Mouse (Mus musculus) erythroblast, adult 5-6 weeks (primary cell): ENCODE data around the gene Bahd1. TPM values are rescaled to one million over a fixed set of nuclear protein-coding genes. Genes with fewer than 3 reads are reported as not detected.

Source experiments
- total RNA-seq, 2 experiments: library from RNA; stranded (forward) in 1 of 2; stranded (reverse) in 1 of 2; fragments of 150-400 nt in 1 of 2; fragments of 200-764, 138-1000 nt in 1 of 2; gene quantifications; 2 replicates each; pipeline versions ENCODE4 v1.2.3 to v1.2.4; 2015 to 2017; ENCODE audit warnings: low replicate concordance in 2 of 2

The Bahd1 gene
- total RNA-seq, 2 experiments from 2014 or later = 1.3 to 4.3 TPM

Other genes starting within 250 kb of the Bahd1 start
- not detected in 2 replicates for gene Pak6, start 237.1 kb upstream of the Bahd1 start, total RNA-seq (2015; ENCODE audit: low replicate concordance)
- 0.77 TPM in 1 of 2 replicates, not detected in the other for gene Pak6, start 237.1 kb upstream of the Bahd1 start, total RNA-seq (2017; ENCODE audit: low replicate concordance)
- gene Ankrd63, start 196.4 kb upstream of the Bahd1 start, total RNA-seq (2015; ENCODE audit: low replicate concordance) = 0.19 TPM in 1 of 2 replicates, not detected in the other
- 0.14 TPM in 1 of 2 replicates, not detected in the other for gene Ankrd63, start 196.4 kb upstream of the Bahd1 start, total RNA-seq (2017; ENCODE audit: low replicate concordance)
- gene Plcb2, start 171.9 kb upstream of the Bahd1 start, total RNA-seq (2015; ENCODE audit: low replicate concordance) = 30.7 and 38.9 TPM in 2 replicates
- 13.7 and 17.6 TPM in 2 replicates for gene Plcb2, start 171.9 kb upstream of the Bahd1 start, total RNA-seq (2017; ENCODE audit: low replicate concordance)
- gene Inafm2, start 154.6 kb upstream of the Bahd1 start, total RNA-seq (2015; ENCODE audit: low replicate concordance) = 6.5 and 10.4 TPM in 2 replicates
- gene Inafm2, start 154.6 kb upstream of the Bahd1 start, total RNA-seq (2017; ENCODE audit: low replicate concordance) = 3.5 and 4.6 TPM in 2 replicates
- gene Ccdc9b, start 137.7 kb upstream of the Bahd1 start, total RNA-seq (2015; ENCODE audit: low replicate concordance) = not detected in 2 replicates
- 0.17 TPM in 1 of 2 replicates, not detected in the other for gene Ccdc9b, start 137.7 kb upstream of the Bahd1 start, total RNA-seq (2017; ENCODE audit: low replicate concordance)
- gene Phgr1, start 127.6 kb upstream of the Bahd1 start, total RNA-seq (2015; ENCODE audit: low replicate concordance) = not detected in 2 replicates
- gene Phgr1, start 127.6 kb upstream of the Bahd1 start, total RNA-seq (2017; ENCODE audit: low replicate concordance) = not detected in 2 replicates
- not detected in 2 replicates for gene Disp2, start 120.7 kb upstream of the Bahd1 start, total RNA-seq (2015; ENCODE audit: low replicate concordance)
- gene Disp2, start 120.7 kb upstream of the Bahd1 start, total RNA-seq (2017; ENCODE audit: low replicate concordance) = 0.14 TPM in 1 of 2 replicates, not detected in the other
- 16.5 and 19.8 TPM in 2 replicates for gene Knstrn, start 86.4 kb upstream of the Bahd1 start, total RNA-seq (2015; ENCODE audit: low replicate concordance)
- gene Knstrn, start 86.4 kb upstream of the Bahd1 start, total RNA-seq (2017; ENCODE audit: low replicate concordance) = 51.9 and 67.3 TPM in 2 replicates
- gene Ivd, start 38.4 kb upstream of the Bahd1 start, total RNA-seq (2015; ENCODE audit: low replicate concordance) = 1.9 and 8.1 TPM in 2 replicates
- gene Ivd, start 38.4 kb upstream of the Bahd1 start, total RNA-seq (2017; ENCODE audit: low replicate concordance) = 4.2 and 4.8 TPM in 2 replicates
- 1.5 and 2.7 TPM in 2 replicates for gene Chst14, start 26.1 kb downstream of the Bahd1 start, total RNA-seq (2015; ENCODE audit: low replicate concordance)
- 0.43 TPM in 1 of 2 replicates, not detected in the other for gene Chst14, start 26.1 kb downstream of the Bahd1 start, total RNA-seq (2017; ENCODE audit: low replicate concordance)
- gene Ccdc32, start 129.0 kb downstream of the Bahd1 start, total RNA-seq (2015; ENCODE audit: low replicate concordance) = 1.9 and 8.8 TPM in 2 replicates
- 4.9 and 7.5 TPM in 2 replicates for gene Ccdc32, start 129.0 kb downstream of the Bahd1 start, total RNA-seq (2017; ENCODE audit: low replicate concordance)
- gene Rpusd2, start 134.4 kb downstream of the Bahd1 start, total RNA-seq (2015; ENCODE audit: low replicate concordance) = 2.9 and 4.0 TPM in 2 replicates
- 2.3 and 2.5 TPM in 2 replicates for gene Rpusd2, start 134.4 kb downstream of the Bahd1 start, total RNA-seq (2017; ENCODE audit: low replicate concordance)
- 25.9 and 29.8 TPM in 2 replicates for gene Knl1, start 146.7 kb downstream of the Bahd1 start, total RNA-seq (2015; ENCODE audit: low replicate concordance)
- gene Knl1, start 146.7 kb downstream of the Bahd1 start, total RNA-seq (2017; ENCODE audit: low replicate concordance) = 47.8 and 56.3 TPM in 2 replicates
- gene Rad51, start 212.4 kb downstream of the Bahd1 start, total RNA-seq (2015; ENCODE audit: low replicate concordance) = 16.1 and 18.8 TPM in 2 replicates
- gene Rad51, start 212.4 kb downstream of the Bahd1 start, total RNA-seq (2017; ENCODE audit: low replicate concordance) = 14.1 and 29.6 TPM in 2 replicates